Mouse (Mus musculus) CH12.LX (cell line): ENCODE results near the gene Fbln1.

Experiments used
- CHD1 ChIP-seq: IDR thresholded peaks from 2 replicates; pipeline ENCODE4 v1.6.1; 2012; ENCODE audit warnings: low read depth, low read length, improper control_type of control experiment, inconsistent platforms
- CTCF ChIP-seq, 2 experiments: IDR thresholded peaks in 1 of 2; conservative IDR thresholded peaks in 1 of 2; 2 replicates each; pipeline ENCODE4 v1.5.1; 2011 to 2012; ENCODE audit warnings: low read depth in 2 of 2, low read length in 2 of 2, improper control_type of control experiment in 1 of 2, inconsistent platforms in 1 of 2, mild to moderate bottlenecking in 1 of 2, moderate library complexity in 1 of 2
- GABPA ChIP-seq: IDR thresholded peaks from 2 replicates; pipeline ENCODE4 v1.6.1; 2012; ENCODE audit warnings: low read depth, low read length, improper control_type of control experiment, inconsistent platforms; ENCODE audit not compliant: insufficient replicate concordance
- MAZ ChIP-seq: IDR thresholded peaks from 2 replicates; pipeline ENCODE4 v1.6.1; 2012; ENCODE audit warnings: low read depth, mild to moderate bottlenecking, inconsistent platforms, low read length, improper control_type of control experiment, moderate library complexity
- POLR2A ChIP-seq: IDR thresholded peaks from 2 replicates; pipeline ENCODE4 v1.6.1; 2011; ENCODE audit warnings: low read depth, mild to moderate bottlenecking, improper control_type of control experiment, low read length
- ZKSCAN1 ChIP-seq: IDR thresholded peaks from 2 replicates; pipeline ENCODE4 v1.6.1; 2012; ENCODE audit warnings: low read depth, inconsistent platforms, low read length, improper control_type of control experiment, borderline replicate concordance

- TF ChIP-seq POLR2A: no peak
- TF ChIP-seq ZKSCAN1: no peak
- no peak for TF ChIP-seq GABPA
- TF ChIP-seq MAZ: no peak
- no peak for TF ChIP-seq CTCF (conservative IDR thresholded peaks at IDR 0.05 in 1 of 2, IDR thresholded peaks at IDR 0.05 in 1 of 2; ENCODE audit: low read depth in 2 of 2, low read length in 2 of 2)
- no peak for TF ChIP-seq CHD1
These were observed 2.0 kb downstream of the Fbln1 start for GRCm38 (mm10) chr15:85207763-85208162.
